ENCODE assay signal across 24 mouse cellular contexts in the genomic region with DNA sequence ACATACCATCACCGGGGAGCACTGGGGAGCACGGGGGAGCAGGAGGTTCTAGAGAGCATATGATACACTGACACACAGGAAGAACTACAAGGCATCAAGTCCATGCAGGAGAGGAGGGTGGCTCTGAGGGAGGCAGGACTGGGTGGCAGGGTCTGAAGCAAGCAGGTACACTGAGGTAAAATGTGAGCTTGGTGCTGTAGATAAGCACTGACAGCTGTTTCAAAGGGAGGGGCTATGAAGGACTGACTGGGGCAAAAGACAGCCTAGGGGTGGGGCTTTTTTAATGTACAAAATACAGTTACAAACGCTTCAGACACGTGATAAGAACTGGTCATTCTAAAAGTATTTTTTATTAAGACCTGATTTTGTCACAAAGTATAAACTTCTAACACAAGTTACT. TPM values are rescaled to one million over a fixed set of nuclear protein-coding genes. Genes with fewer than 3 reads are reported as not detected.
DNase-seq lines count a peak whose midpoint lies in the region; ATAC-seq and TF ChIP-seq lines count a peak whose summit lies in the region.
"Had no signal": no experiment of that assay in that cellular context is flagged by ENCODE, and none has a peak within 500 bp of the region (broad histone marks: within the 10 kb centered on the region; RNA-seq: fewer than 3 reads in every experiment).

No protein-coding gene starts in this region.

- H3K4me1 ChIP-seq in liver, embryonic 11.5 days (replicated peaks; ENCODE audit: control insufficient read depth, insufficient read depth, low read length): no peaks in the 10 kb centered on the region
- H3K4me1 ChIP-seq in liver, embryonic 14.5 days (replicated peaks; ENCODE audit: control insufficient read depth in 2 of 2, insufficient read depth in 2 of 2, low read length in 1 of 2): peaks cover 0 to 5% of the 10 kb centered on the region in 2 experiments; a peak in 2 of 4 replicates
- H3K4me1 ChIP-seq: forebrain, embryonic 13.5 days; heart, embryonic 10.5 days; heart, embryonic 13.5 days had no signal

- H3K4me3 ChIP-seq in liver, embryonic 11.5 days (ENCODE audit: low read depth, low read length): no peak overlapping the region
- H3K4me3 ChIP-seq in liver, embryonic 14.5 days (ENCODE audit: insufficient read depth in 1 of 2, low read depth in 2 of 2, low read length in 2 of 2): no peak overlapping the region
- H3K4me3 ChIP-seq: forebrain, embryonic 10.5 days; forebrain, embryonic 13.5 days; heart, adult 2 months; heart, embryonic 10.5 days; heart, embryonic 13.5 days had no signal

- H3K27ac ChIP-seq in liver, embryonic 11.5 days (ENCODE audit: low read depth, low read length): no peak overlapping the region
- no peak overlapping the region for H3K27ac ChIP-seq in liver, embryonic 14.5 days
- H3K27ac ChIP-seq: forebrain, embryonic 10.5 days; forebrain, embryonic 13.5 days; heart, adult 2 months; heart, embryonic 10.5 days; heart, embryonic 13.5 days; hindbrain, embryonic 14.5 days; hindbrain, postnatal 0 days had no signal

- no peak for DNase-seq in liver, embryonic 11.5 days (ENCODE audit: low spot score)
- DNase-seq in liver: no peak
- no peak for DNase-seq in liver, embryonic 14.5 days (ENCODE audit: low read depth in 3 of 3, low spot score in 3 of 3)
- DNase-seq in embryo, embryonic 10.5 days (ENCODE audit: low spot score): no peak
- DNase-seq in spleen, postnatal 36 days (ENCODE audit: low spot score in 2 of 2): no peak
- DNase-seq: adrenal gland, postnatal 14 days; cerebellum, adult 11-12 months; cerebellum, adult 8-10 months; cerebellum, postnatal 10 days; cerebellum, postnatal 36 days; gastrocnemius, postnatal 10 days; gastrocnemius, postnatal 36 days; heart, adult 2 months; heart, postnatal 14 days; heart, postnatal 4 days had no signal

- no peak overlapping the region for H3K4me2 ChIP-seq in liver, embryonic 11.5 days
- no peak overlapping the region for H3K4me2 ChIP-seq in liver, embryonic 14.5 days (ENCODE audit: low read depth)
- H3K4me2 ChIP-seq: forebrain, embryonic 13.5 days; heart, embryonic 13.5 days; hindbrain, embryonic 14.5 days had no signal

- 0 out of 2 replicates have a peak, but pooled peaks have one; percentile 13 for TF ChIP-seq EP300 in liver, embryonic 14.5 days (IDR thresholded peaks at IDR 0.05; ENCODE audit: low read depth)

- WGBS in liver, embryonic 11.5 days: 80% methylated on average over 4 of the region's 4 CpGs
- 54% methylated on average over 4 of the region's 4 CpGs for WGBS in liver, embryonic 14.5 days (ENCODE audit: insufficient replicate concordance)

- H3K9me3 ChIP-seq in liver, embryonic 11.5 days (ENCODE audit: control insufficient read depth, low read length): no peaks in the 10 kb centered on the region
- H3K9me3 ChIP-seq in liver, embryonic 14.5 days (ENCODE audit: control insufficient read depth, low read length): no peaks in the 10 kb centered on the region
- H3K9me3 ChIP-seq: forebrain, embryonic 10.5 days; forebrain, embryonic 13.5 days; heart, embryonic 10.5 days; heart, embryonic 13.5 days had no signal

- H3K9ac ChIP-seq in liver, embryonic 11.5 days (ENCODE audit: low read depth, low read length): no peak overlapping the region
- no peak overlapping the region for H3K9ac ChIP-seq in liver, embryonic 14.5 days (replicated peaks)
- H3K9ac ChIP-seq: forebrain, embryonic 13.5 days; heart, embryonic 13.5 days; hindbrain, embryonic 14.5 days had no signal

- ATAC-seq in liver, embryonic 11.5 days (replicated peaks; ENCODE audit: low FRiP score): peak; percentile 44; the same call in 1 of the 2 replicates
- ATAC-seq in liver, embryonic 14.5 days (ENCODE audit: insufficient read depth): no peak
- peak; percentile 66 for ATAC-seq in megakaryocyte-erythroid progenitor cell, adult 5-6 weeks (replicated peaks; ENCODE audit: low FRiP score, low TSS enrichment, poor library complexity, severe bottlenecking)
- ATAC-seq: forebrain, embryonic 13.5 days; forebrain, embryonic 16.5 days; hindbrain, postnatal 0 days; Patski had no signal

- peaks cover 30% of the 10 kb centered on the region for H3K36me3 ChIP-seq in liver, embryonic 11.5 days (ENCODE audit: control insufficient read depth, insufficient read depth, low read length)
- H3K36me3 ChIP-seq in liver, embryonic 14.5 days (replicated peaks; ENCODE audit: control insufficient read depth, insufficient read depth, low read depth): peaks cover 68% of the 10 kb centered on the region

- no peaks in the 10 kb centered on the region for H3K27me3 ChIP-seq in liver, embryonic 11.5 days (replicated peaks; ENCODE audit: control insufficient read depth, insufficient read depth, low read length)
- no peaks in the 10 kb centered on the region for H3K27me3 ChIP-seq in liver, embryonic 14.5 days (ENCODE audit: control insufficient read depth, insufficient read depth, low read length)
- H3K27me3 ChIP-seq: forebrain, embryonic 13.5 days; heart, embryonic 13.5 days; Patski had no signal

- no peak for TF ChIP-seq CTCF in liver, embryonic 14.5 days (IDR thresholded peaks at IDR 0.05; ENCODE audit: low read depth)

RNA-seq across cellular contexts. Expression of a gene that starts 10.3 kb away (rescaled TPM):
- 25.6 and 26.2 TPM in 2 replicates for polyA plus RNA-seq in liver, embryonic 11.5 days (2014; fragmentation: Nextera tagmentation; extraction: Ambion mirVana)
- 4.7 and 9.2 TPM in 2 replicates for polyA plus RNA-seq in liver, embryonic 14.5 days (2012; rRNA removed)
- 14.5 and 14.7 TPM in 2 replicates for polyA plus RNA-seq in liver, embryonic 14.5 days (2014; fragmentation: Nextera tagmentation; extraction: Ambion mirVana)
- total RNA-seq in megakaryocyte-erythroid progenitor cell, adult 5-6 weeks (2014; fragmentation: Nextera tagmentation): 20.7 and 21.9 TPM in 2 replicates
- 30.2 and 54.0 TPM in 2 replicates for total RNA-seq in megakaryocyte-erythroid progenitor cell, adult 5-6 weeks (2017)
